Mouse (Mus musculus) gastrocnemius, postnatal 14 days (tissue): ENCODE results near the gene Gm14569. TPM values are rescaled to one million over a fixed set of nuclear protein-coding genes. Genes with fewer than 3 reads are reported as not detected.

Experiments
- DNase-seq: peaks from one replicate; pipeline ENCODE4 v3.0.0; 2021; ENCODE audit warnings: mixed read lengths
- intact Hi-C: fragments of 180-260 bp; cut with DNase I; formaldehyde crosslinking; loops from one replicate; pipeline ENCODE4 v1.15.1; 2025; ENCODE audit warnings: low total_unique reads
- microRNA-seq, 2 experiments: library from miRNA; unstranded; fragments of <30 nt; microRNA quantifications; one replicate each; pipeline ENCODE4 v1.2.0; 2021
- total RNA-seq, 2 experiments: library from RNA; stranded (reverse); gene quantifications; 2 replicates each; pipeline ENCODE4 v1.2.3; 2021

Gene Gm14569
- total RNA-seq, 2 experiments from 2014 or later: not detected

DNA sequence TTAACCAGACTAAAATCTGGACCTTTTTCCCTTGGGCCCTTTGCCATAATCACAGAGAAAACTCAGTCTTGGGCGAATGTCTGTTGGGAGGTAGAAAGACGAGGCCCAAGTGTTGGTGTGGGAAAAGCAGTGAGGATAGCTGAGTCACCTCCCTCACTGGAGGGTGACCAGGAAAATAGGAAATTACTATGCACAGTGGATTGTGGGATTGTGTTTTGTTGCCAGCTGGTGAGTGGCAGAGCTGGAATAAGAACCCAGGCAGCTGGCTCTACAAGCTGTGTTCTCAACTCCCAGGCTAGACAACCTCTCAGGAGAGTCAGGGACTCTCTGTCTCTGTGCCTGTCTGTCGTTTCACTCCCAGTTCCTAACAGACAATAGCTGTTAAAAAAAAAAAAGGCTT, 101.7 kb downstream of the Gm14569 start:
- DNase-seq: no peak
- intact Hi-C loops: loop anchor here (5.0 kb wide), 1 partner anchor 163 kb away; no protein-coding TSS in a partner anchor

DNA sequence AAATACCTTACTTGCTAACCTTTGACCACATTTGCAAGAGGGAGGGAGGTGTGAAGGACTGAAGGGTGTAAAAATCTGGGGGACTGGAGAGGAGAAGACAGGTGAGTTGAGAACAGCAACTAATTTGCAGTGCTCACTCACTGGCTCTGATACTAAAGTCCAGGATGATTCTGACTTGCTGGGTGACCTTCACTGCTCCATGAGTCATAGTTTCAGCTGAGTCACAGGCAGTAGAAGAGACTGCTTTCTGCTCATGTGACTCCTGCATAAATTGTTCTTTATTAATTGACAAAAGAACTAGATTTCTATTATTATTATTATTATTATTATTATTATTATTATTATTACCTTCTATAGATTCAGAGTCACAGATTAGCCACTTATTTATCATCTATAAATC, 106.3 kb downstream of the Gm14569 start:
- intact Hi-C loops: no loop called here
- DNase-seq: no peak

Small RNAs within 50 kb of the gene (microRNA-seq; reads per million reads assigned to microRNA genes)
- gene Gm44485: 0 reads per million in 2 experiments

Other genes with a start within 250 kb of the Gm14569 start
- gene Lonrf3, start 163.5 kb downstream of the Gm14569 start, total RNA-seq: 1 to 10 TPM; 1.6 to 1.8 TPM
- not detected for gene Gm6268, start 90.5 kb downstream of the Gm14569 start, total RNA-seq
- 10 to 100 TPM; 17.3 to 19.0 TPM for gene Pgrmc1, start 106.4 kb upstream of the Gm14569 start, total RNA-seq
- gene Akap17b, start 153.6 kb upstream of the Gm14569 start, total RNA-seq: 1 to 10 TPM; 1.4 to 1.6 TPM